Mouse (Mus musculus) cerebellum, postnatal 10 days (tissue): ENCODE measurements around the gene Rps6kc1.

Experiments used
- DNase-seq, 2 experiments: peaks; one replicate each; pipeline ENCODE4 v3.0.0; 2021; ENCODE audit warnings: mixed read lengths in 2 of 2

Rps6kc1 gene

GRCm38 (mm10) chr1:190751794-190752570 lies 159.6 kb downstream of the Rps6kc1 start:
- no peak for DNase-seq

- DNase-seq = peak in 1 of 2 experiments; percentile 33
These were observed 162.6 kb downstream of the Rps6kc1 start for GRCm38 (mm10) chr1:190748937-190749336.

- peak; percentile 41 to 48 for DNase-seq
These were observed 170.1 kb downstream of the Rps6kc1 start for GRCm38 (mm10) chr1:190741421-190741820.

GRCm38 (mm10) chr1:190732803-190733202 lies 178.8 kb downstream of the Rps6kc1 start:
- DNase-seq = no peak

- DNase-seq = peak; percentile 9 to 16
These were observed 182.0 kb downstream of the Rps6kc1 start for GRCm38 (mm10) chr1:190729516-190730088.

GRCm38 (mm10) chr1:190728111-190728651 lies 183.4 kb downstream of the Rps6kc1 start:
- peak; percentile 55 to 57 for DNase-seq

- DNase-seq = peak; percentile 40 to 56
These were observed 184.2 kb downstream of the Rps6kc1 start for GRCm38 (mm10) chr1:190727385-190727784.

GRCm38 (mm10) chr1:190724591-190725380 lies 186.8 kb downstream of the Rps6kc1 start:
- DNase-seq = peak; percentile 60 to 63

- peak; percentile 51 to 60 for DNase-seq
These were observed 187.6 kb downstream of the Rps6kc1 start for GRCm38 (mm10) chr1:190723926-190724430.

GRCm38 (mm10) chr1:190713848-190714247 lies 197.7 kb downstream of the Rps6kc1 start:
- DNase-seq = no peak

- DNase-seq = no peak
These were observed 214.0 kb downstream of the Rps6kc1 start for GRCm38 (mm10) chr1:190697576-190697975.

- DNase-seq = peak; percentile 87
These were observed 216.0 kb downstream of the Rps6kc1 start for GRCm38 (mm10) chr1:190695589-190695988.

- DNase-seq = peak; percentile 59 to 64
These were observed 220.9 kb downstream of the Rps6kc1 start for GRCm38 (mm10) chr1:190690528-190691262.

GRCm38 (mm10) chr1:190683060-190683459 lies 228.5 kb downstream of the Rps6kc1 start:
- DNase-seq = peak; percentile 63 to 79

GRCm38 (mm10) chr1:190682021-190682926 lies 229.3 kb downstream of the Rps6kc1 start:
- peak; percentile 84 to 93 for DNase-seq

GRCm38 (mm10) chr1:190675455-190675854 lies 236.1 kb downstream of the Rps6kc1 start:
- peak; percentile 43 to 64 for DNase-seq

- peak; percentile 80 to 89 for DNase-seq
These were observed 242.5 kb downstream of the Rps6kc1 start for GRCm38 (mm10) chr1:190669099-190669498.

- DNase-seq = no peak
These were observed 243.7 kb downstream of the Rps6kc1 start for GRCm38 (mm10) chr1:190667821-190668220.

- peak in 1 of 2 experiments; percentile 1 for DNase-seq
These were observed 244.2 kb downstream of the Rps6kc1 start for GRCm38 (mm10) chr1:190667326-190667725.

- DNase-seq = peak; percentile 68 to 73
These were observed 246.1 kb downstream of the Rps6kc1 start for GRCm38 (mm10) chr1:190665490-190665875.
